Mouse (Mus musculus): ENCODE results near the gene Ints11.

- TF ChIP-seq CTCF (IDR thresholded peaks at IDR 0.05; ENCODE audit: control insufficient read depth, insufficient read depth, insufficient read length) (no peak), MAX (IDR thresholded peaks at IDR 0.05) (no peak), USF1 (IDR thresholded peaks at IDR 0.05; ENCODE audit: low read depth) (no peak), FOSL1 (IDR thresholded peaks at IDR 0.05; ENCODE audit: insufficient read depth, low read length, poor library complexity, severe bottlenecking) (no peak), MYOD1 (IDR thresholded peaks at IDR 0.05; ENCODE audit: control insufficient read depth, insufficient read length, low read depth) (no peak), CEBPB (IDR thresholded peaks at IDR 0.05; ENCODE audit: low read depth) (no peak), MYOG (IDR thresholded peaks at IDR 0.05; ENCODE audit: control insufficient read depth, extremely low read depth, insufficient read length) (no peak)
These were observed 20.0 kb upstream of the Ints11 start for GRCm38 (mm10) chr4:155849391-155849790.
